Mouse (Mus musculus) liver, embryonic 16.5 days (tissue): ENCODE measurements around the gene BC117090. TPM values are rescaled to one million over a fixed set of nuclear protein-coding genes. Genes with fewer than 3 reads are reported as not detected.
A peak's percentile ranks its signal among the peaks of the same experiment; 100 is the strongest.
"Not testable (repeated sequence)": the region's sequence is repeated elsewhere in the genome, so short reads cannot be mapped to it uniquely, and the experiment has no call there.

Experiments used
- ATAC-seq: fragments of 200-750 bp; cut with Nextera tagmentation; 2 replicates; pipeline ENCODE4 v1.8.0; 2017; ENCODE audit warnings: low read depth, mild to moderate bottlenecking, moderate number of reproducible peaks, moderate library complexity
- H3K27ac ChIP-seq: fragments of 300-500 bp; sonication (generic); 2 replicates; pipeline ENCODE4 v1.5.1; 2014; ENCODE audit warnings: mild to moderate bottlenecking, low read length
- H3K27me3 ChIP-seq: fragments of 300-500 bp; sonication (generic); 2 replicates; pipeline ENCODE4 v1.6.1; 2014; ENCODE audit warnings: low read depth, low read length, mixed read lengths; ENCODE audit not compliant: control insufficient read depth, insufficient read depth
- H3K36me3 ChIP-seq: fragments of 300-500 bp; sonication (generic); 2 replicates; pipeline ENCODE4 v1.6.1; 2014; ENCODE audit warnings: mild to moderate bottlenecking; ENCODE audit not compliant: control insufficient read depth, insufficient read depth
- H3K4me1 ChIP-seq: fragments of 300-500 bp; sonication (generic); 2 replicates; pipeline ENCODE4 v1.6.1; 2014; ENCODE audit warnings: low read depth, low read length, mixed read lengths; ENCODE audit not compliant: control insufficient read depth
- H3K4me2 ChIP-seq: fragments of 300-500 bp; sonication (generic); 2 replicates; pipeline ENCODE4 v1.6.1; 2014; ENCODE audit warnings: low read depth, low read length, mixed read lengths
- H3K4me3 ChIP-seq: fragments of 300-500 bp; sonication (generic); 2 replicates; pipeline ENCODE4 v1.5.1; 2014; ENCODE audit warnings: low read depth, mild to moderate bottlenecking, low read length
- H3K9ac ChIP-seq: fragments of 300-500 bp; sonication (generic); 2 replicates; pipeline ENCODE4 v1.6.1; 2014; ENCODE audit warnings: low read depth, low read length
- H3K9me3 ChIP-seq: fragments of 300-500 bp; sonication (generic); replicated peaks from 2 replicates; pipeline ENCODE4 v1.6.1; 2016; ENCODE audit warnings: low read length; ENCODE audit not compliant: control insufficient read depth
- WGBS: fragments of 180-500 bp; shearing (Covaris S2); extraction: QIAGEN DNeasy Blood & Tissue Kit; methylation state at CpG from one replicate; pipeline ENCODE4 v1.1.7; 2014; ENCODE audit not compliant: insufficient replicate concordance; 5-methylcytosine and 5-hydroxymethylcytosine counted together
- polyA plus RNA-seq: library from polyadenylated mRNA; unstranded; fragments of >200 nt; fragmentation: Nextera tagmentation; extraction: Ambion mirVana; gene quantifications from 2 replicates; pipeline ENCODE4 v1.2.1, GENCODE M21; 2015

The BC117090 gene
- 3.6 and 3.7 TPM in 2 replicates for polyA plus RNA-seq

DNA sequence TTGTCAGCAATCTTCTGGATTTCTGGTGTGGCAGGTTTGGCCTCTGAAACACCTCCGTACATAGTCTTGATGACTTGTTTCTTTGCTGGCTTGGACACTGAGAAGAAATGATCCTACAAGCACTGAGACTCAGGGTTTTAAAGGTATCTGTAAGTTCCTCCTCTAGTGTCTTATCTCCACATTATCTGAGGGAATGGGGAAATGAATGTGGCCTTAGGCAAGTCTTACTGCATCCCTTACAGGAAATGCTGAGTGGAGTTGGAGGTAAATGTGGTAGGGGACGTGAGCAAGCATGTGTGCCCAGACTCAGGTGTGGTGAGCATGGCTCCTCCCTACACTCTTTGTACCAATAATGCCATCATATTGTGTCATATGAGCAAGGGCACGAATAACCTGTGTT, at the start of gene BC117090:
Gene BC117090, minus strand, starts transcription at position 101 of the 400 bp plus-strand sequence.
- 39% methylated on average over 3 of the region's 3 CpGs for WGBS
- no peak within 1 kb of the TSS for H3K9ac ChIP-seq
- H3K4me1 ChIP-seq = no peaks in the 10 kb centered on the region
- no peak within 1 kb of the TSS for H3K4me2 ChIP-seq
- no peak within 1 kb of the TSS for H3K4me3 ChIP-seq
- no peak within 1 kb of the TSS for H3K27ac ChIP-seq
- H3K27me3 ChIP-seq = no peaks in the 10 kb centered on the region
- ATAC-seq = no peak
- no peaks in the 10 kb centered on the region for H3K9me3 ChIP-seq
- H3K36me3 ChIP-seq = no peaks in the 10 kb centered on the region

- H3K27me3 ChIP-seq, H3K27ac ChIP-seq, H3K9me3 ChIP-seq, H3K4me1 ChIP-seq, H3K9ac ChIP-seq, H3K36me3 ChIP-seq, H3K4me2 ChIP-seq: not testable (repeated sequence)
- whole genome bisulfite sequencing = 42% methylated on average over 3 of the region's 3 CpGs
- ATAC-seq = peak; percentile 16; the same call in 1 of the 2 replicates
- 0 out of 2 replicates have a peak within 1 kb of the TSS, but pooled peaks have one; percentile 6 for H3K4me3 ChIP-seq
These were observed 33.5 kb upstream of the BC117090 start, which contains the start of gene BC100530 for GRCm38 (mm10) chr16:36367648-36368047. Gene BC100530 (minus strand): TSS chr16:36367748.

DNA sequence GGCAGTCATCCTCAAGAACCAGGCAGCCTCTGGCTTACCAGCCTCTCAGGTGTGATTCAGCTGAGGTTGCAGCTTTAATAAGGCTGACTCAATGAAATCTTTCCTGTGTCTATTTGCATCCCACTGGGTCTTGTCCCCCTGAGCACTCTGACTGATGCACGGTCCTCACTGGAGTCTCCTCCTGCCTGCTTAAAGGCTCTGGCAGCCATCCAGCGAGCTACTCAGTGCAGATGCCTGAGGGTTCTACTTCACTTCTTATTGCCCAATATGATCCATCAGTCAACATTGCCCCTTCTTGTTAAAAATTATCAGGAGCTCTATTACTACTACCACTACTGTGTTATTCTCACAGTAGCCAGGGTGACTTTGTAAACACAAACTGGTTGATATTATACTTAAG, 3.0 kb upstream of the BC117090 start:
- WGBS = 60% methylated on average over 2 of the region's 2 CpGs
- Histone ChIP-seq H3K27me3 (no peaks in the 10 kb centered on the region), H3K27ac (no peak overlapping the region), H3K9ac (no peak overlapping the region), H3K4me1 (no peaks in the 10 kb centered on the region), H3K4me3 (no peak overlapping the region), H3K36me3 (no peaks in the 10 kb centered on the region), H3K4me2 (no peak overlapping the region), H3K9me3 (no peaks in the 10 kb centered on the region)
- ATAC-seq = no peak

- no peak for ATAC-seq
- no peak overlapping the region for H3K4me3 ChIP-seq
- H3K27ac ChIP-seq = no peak overlapping the region
- H3K36me3 ChIP-seq = no peaks in the 10 kb centered on the region
- H3K9me3 ChIP-seq = no peaks in the 10 kb centered on the region
- no peaks in the 10 kb centered on the region for H3K4me1 ChIP-seq
- H3K27me3 ChIP-seq = no peaks in the 10 kb centered on the region
- H3K9ac ChIP-seq = no peak overlapping the region
- no peak overlapping the region for H3K4me2 ChIP-seq
These were observed 14.8 kb downstream of the BC117090 start for GRCm38 (mm10) chr16:36319286-36319685.

DNA sequence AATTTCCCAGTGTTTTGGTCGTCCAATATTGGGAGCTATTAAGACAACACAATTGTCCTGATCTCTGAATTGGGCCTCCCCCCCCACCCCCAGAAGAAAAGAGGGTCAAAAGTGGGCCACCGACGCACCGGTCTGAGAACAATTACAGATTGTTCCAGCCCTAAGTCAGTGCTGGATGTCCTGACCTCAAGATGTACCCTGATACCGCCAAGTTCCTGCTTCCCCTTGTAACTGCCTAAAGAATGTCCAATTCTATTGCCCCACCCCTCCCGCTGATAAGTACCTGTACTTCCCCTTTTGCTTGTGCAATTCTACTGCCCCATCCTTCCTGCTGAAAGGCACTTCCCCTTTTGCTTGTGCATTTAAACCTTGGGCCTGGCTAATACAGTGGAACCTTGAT, 18.0 kb downstream of the BC117090 start:
- not testable (repeated sequence) for ATAC-seq, H3K9ac ChIP-seq
- 49% methylated on average over 6 of the region's 6 CpGs for WGBS

DNA sequence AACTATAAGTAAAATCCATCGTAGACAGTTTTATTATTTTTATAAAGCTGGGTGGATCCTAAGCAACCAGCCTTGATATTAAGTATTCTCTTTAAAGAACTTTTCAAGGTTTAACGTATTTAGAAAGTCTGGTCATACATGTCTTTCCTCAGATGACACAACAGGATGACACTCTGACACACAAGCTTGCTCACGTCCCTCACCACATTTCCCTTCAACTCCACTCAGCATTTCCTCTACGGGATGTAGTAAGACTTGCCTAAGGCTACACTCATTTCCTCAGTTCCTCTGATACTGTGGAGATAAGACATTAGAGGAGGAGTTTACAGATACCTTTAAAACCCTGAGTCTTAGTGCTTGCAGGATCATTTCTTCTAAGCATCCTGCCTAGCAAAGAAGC, 26.5 kb downstream of the BC117090 start:
- no peak overlapping the region for H3K4me3 ChIP-seq
- H3K36me3 ChIP-seq = no peaks in the 10 kb centered on the region
- no peak overlapping the region for H3K4me2 ChIP-seq
- H3K9me3 ChIP-seq = no peaks in the 10 kb centered on the region
- ATAC-seq = no peak
- 26% methylated on average over 4 of the region's 4 CpGs for WGBS
- no peaks in the 10 kb centered on the region for H3K27me3 ChIP-seq
- no peak overlapping the region for H3K27ac ChIP-seq
- H3K4me1 ChIP-seq = no peaks in the 10 kb centered on the region
- no peak overlapping the region for H3K9ac ChIP-seq

More for the DNA sequence above, 18.0 kb downstream of the BC117090 start:
- H3K27ac ChIP-seq, H3K4me2 ChIP-seq, H3K36me3 ChIP-seq, H3K9me3 ChIP-seq, H3K27me3 ChIP-seq, H3K4me1 ChIP-seq, H3K4me3 ChIP-seq: not testable (repeated sequence)

GRCm38 (mm10) chr16:36289140-36289539, 45.0 kb downstream of the BC117090 start:
- no peaks in the 10 kb centered on the region for H3K27me3 ChIP-seq
- no peak overlapping the region for H3K9ac ChIP-seq
- no peaks in the 10 kb centered on the region for H3K4me1 ChIP-seq
- no peaks in the 10 kb centered on the region for H3K9me3 ChIP-seq
- no peak for ATAC-seq
- peak overlapping the region; percentile 44 for H3K27ac ChIP-seq
- no peak overlapping the region for H3K4me2 ChIP-seq
- 46% methylated on average over 4 of the region's 4 CpGs for WGBS
- H3K4me3 ChIP-seq = no peak overlapping the region
- H3K36me3 ChIP-seq = no peaks in the 10 kb centered on the region

GRCm38 (mm10) chr16:36276796-36277195, 57.3 kb downstream of the BC117090 start, which contains the start of gene Stfa1:
Gene Stfa1 (plus strand): TSS chr16:36276951.
- H3K9ac ChIP-seq, H3K27ac ChIP-seq, H3K27me3 ChIP-seq, H3K9me3 ChIP-seq, H3K36me3 ChIP-seq, H3K4me2 ChIP-seq, H3K4me1 ChIP-seq, ATAC-seq: not testable (repeated sequence)
- H3K4me3 ChIP-seq = 0 out of 2 replicates have a peak within 1 kb of the TSS, but pooled peaks have one; percentile 15
- WGBS = 56% methylated on average over 4 of the region's 4 CpGs
